Mouse (Mus musculus) liver, adult 2 months (tissue): ENCODE measurements around the gene Magi2.

Experiments
- CTCF ChIP-seq: fragments of 200-500 bp; IDR thresholded peaks from 2 replicates; pipeline ENCODE4 v1.5.1; 2011; ENCODE audit warnings: low read depth, low read length, control low read depth
- POLR2A ChIP-seq: fragments of 200-500 bp; IDR thresholded peaks from 2 replicates; pipeline ENCODE4 v1.6.1; 2011; ENCODE audit warnings: low read length, control low read depth; ENCODE audit not compliant: insufficient read depth; ENCODE audit errors: extremely low read depth

GRCm38 (mm10) chr5:20749535-20749934 lies 1522.7 kb downstream of the Magi2 start:
- TF ChIP-seq CTCF (no peak), POLR2A (no peak)
